Mouse (Mus musculus): ENCODE data around the gene Gm13539. TPM values are rescaled to one million over a fixed set of nuclear protein-coding genes. Genes with fewer than 3 reads are reported as not detected.
"Not testable (repeated sequence)": the region's sequence is repeated elsewhere in the genome, so short reads cannot be mapped to it uniquely, and the experiment has no call there.

Gm13539 gene
- not detected in 3 replicates for total RNA-seq (2017)

DNA sequence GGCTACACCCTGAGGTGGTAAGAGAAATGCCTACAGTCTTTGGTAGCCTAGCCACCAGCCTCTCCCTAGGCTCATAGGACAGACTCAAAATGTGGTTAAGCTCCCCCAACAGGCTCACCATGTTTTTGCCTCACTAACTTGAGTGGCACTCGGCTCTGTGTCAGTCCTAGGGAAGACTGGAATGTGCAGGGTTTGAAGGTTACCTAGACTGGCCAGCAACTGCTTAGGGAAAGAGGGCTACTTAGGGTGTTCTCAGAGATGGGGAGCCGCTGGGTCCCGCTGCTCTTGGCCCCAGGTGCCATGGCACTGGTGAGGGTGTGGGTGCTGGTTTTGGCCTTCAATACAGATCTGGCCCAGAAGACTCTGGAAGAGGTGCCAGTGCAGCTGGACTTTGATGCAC lies at the start of gene Gm13539:
Gene Gm13539, plus strand, starts transcription at position 301 of the 400 bp plus-strand sequence.
- no peak for ATAC-seq (replicated peaks; ENCODE audit: insufficient number of reproducible peaks, low FRiP score, low TSS enrichment, poor library complexity, severe bottlenecking)

DNA sequence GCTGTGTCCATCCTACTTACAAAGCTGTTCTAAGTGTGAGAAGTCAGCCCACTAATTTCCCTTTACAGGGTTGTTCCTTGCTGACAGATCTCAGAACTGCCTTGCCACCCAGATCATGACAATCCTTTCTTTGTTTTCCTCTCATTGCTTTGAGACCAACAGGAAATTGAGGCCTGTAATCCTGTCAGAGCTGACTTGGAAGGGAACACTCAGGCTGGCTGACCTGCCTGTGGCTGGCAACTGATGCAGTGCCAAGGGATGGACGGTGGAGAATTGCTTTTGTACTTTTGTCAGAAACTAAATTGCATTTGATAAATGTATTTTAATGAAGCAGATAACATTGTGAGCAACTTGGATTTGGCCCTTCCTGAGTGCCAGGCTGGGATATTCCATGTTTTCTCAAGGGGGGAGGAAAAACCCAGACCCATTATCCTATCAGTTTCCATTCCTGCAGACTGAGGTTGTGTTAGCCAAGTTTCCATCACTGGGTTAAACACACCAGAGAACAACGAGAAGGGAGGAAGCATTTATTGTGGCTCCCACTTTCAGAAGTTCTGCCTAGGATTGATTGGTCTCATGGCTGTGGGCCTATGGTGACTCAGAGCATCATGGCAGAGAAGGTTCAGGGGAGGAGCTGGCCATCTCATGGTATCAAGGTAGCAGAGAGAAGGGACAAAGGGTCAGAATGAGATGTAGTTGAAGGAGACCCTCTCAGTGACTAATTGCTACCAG lies 48.7 kb upstream of the Gm13539 start:
- ATAC-seq (replicated peaks; ENCODE audit: insufficient number of reproducible peaks, low FRiP score, low TSS enrichment, poor library complexity, severe bottlenecking): no peak

DNA sequence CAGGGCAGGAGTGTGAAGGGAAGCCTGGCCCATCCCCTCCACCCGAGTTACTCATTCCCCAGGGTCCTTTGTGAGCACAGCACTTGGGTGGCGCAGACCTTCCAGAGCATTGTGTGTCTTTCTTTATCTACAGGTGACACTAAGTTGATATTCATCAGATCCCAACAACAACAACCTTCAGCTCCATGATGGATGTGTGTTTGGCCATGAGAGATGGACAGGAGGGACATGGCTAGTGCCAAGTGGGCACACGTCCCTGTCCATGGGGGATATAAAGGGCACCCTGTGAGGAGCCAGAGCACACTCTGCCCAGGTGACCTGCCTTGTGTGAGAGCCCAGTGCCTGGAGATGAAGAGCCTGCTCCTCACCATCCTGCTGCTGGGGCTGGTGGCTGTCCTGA lies 45.3 kb upstream of the Gm13539 start, which contains the start of gene Obp2b:
Gene Obp2b, plus strand, starts transcription at position 301 of the 400 bp plus-strand sequence.
- not testable (repeated sequence) for ATAC-seq (replicated peaks; ENCODE audit: insufficient number of reproducible peaks, low FRiP score, low TSS enrichment, poor library complexity, severe bottlenecking)

DNA sequence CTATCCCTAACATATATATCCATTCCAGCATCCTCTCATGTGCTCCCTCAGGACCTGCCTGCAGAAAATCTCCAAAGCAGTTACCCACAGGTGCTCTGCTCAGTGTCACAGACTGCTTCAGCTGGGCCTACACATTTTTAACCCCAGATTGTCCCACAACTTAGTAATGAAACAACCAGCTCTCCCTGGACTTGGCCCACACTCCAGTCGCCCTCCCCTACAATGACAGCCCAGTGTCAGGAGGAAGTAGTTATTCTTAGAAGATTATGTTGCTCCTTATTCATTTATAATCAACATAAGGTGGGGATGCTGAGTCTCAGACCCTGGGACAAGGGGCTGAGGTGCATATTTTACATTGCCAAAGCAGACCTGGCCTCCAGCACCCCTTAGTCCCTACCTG lies 40.4 kb upstream of the Gm13539 start:
- ATAC-seq (replicated peaks; ENCODE audit: insufficient number of reproducible peaks, low FRiP score, low TSS enrichment, poor library complexity, severe bottlenecking): no peak

DNA sequence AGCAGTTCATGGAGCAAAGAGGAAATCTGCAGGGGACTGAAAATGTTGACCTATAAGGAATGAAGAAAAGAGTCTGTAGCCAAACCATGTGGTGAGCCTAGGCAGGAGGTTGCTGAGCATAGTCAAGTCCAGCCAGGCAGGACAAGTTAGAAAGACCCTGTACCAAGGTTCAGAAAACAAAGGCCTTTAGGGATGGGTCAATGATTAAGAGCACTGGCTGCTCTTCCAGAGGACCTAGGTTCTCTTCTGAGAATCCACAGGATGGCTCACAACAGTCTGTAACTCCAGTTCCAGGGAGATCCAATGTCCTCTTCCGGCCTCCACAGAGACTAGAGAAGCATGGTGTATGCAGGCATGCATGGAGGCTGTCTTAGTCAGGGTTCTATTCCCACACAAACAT lies 27.9 kb upstream of the Gm13539 start:
- no peak for ATAC-seq (replicated peaks; ENCODE audit: insufficient number of reproducible peaks, low FRiP score, low TSS enrichment, poor library complexity, severe bottlenecking)

DNA sequence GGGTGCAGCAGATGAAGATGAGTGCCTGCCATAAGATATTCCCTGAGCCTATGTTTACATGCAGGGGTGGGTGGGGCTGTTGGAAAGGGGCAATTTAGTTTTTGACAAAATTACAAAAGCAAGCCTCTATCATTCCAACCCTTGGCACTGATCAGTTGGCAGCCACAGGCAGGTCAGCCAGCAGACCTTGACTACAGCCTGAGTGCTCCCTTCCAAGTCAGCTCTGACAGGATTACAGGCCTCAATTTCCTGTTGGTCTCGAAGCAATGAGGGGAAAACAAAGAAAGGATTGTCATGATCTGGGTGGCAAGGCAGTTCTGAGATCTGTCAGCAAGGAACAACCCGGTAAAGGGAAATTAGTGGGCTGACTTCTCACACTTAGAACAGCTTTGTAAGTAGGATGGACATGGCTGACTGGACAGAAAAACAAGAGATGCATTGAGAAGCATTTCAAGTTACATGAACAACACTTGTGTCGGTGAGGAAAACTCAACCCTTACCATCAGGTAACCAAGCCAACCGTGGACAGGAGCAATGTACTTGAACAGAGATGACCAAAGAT lies 23.9 kb upstream of the Gm13539 start:
- no peak for ATAC-seq (replicated peaks; ENCODE audit: insufficient number of reproducible peaks, low FRiP score, low TSS enrichment, poor library complexity, severe bottlenecking)

DNA sequence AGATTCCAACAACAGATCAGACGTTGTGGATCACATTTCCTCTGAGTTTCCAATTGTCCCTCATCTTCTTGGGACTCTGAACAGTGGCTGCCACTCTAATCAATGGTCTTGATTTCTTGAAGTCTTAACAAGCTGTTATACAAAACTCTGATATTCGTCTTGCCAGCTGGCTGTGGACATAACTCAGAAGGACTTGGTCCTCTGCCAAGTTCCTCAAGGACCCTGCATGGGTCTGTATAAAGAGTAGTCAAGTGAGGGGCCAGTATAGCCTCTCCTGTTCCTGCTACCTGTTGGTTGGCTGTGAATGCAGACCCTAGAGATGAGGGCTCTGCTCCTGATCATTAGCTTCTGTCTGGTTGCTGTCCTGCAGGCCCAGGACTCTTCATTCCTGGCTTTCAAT lies 16.8 kb upstream of the Gm13539 start, which contains the start of gene Lcn3:
Gene Lcn3, plus strand, starts transcription at position 301 of the 400 bp plus-strand sequence.
- no peak for ATAC-seq (replicated peaks; ENCODE audit: insufficient number of reproducible peaks, low FRiP score, low TSS enrichment, poor library complexity, severe bottlenecking)

DNA sequence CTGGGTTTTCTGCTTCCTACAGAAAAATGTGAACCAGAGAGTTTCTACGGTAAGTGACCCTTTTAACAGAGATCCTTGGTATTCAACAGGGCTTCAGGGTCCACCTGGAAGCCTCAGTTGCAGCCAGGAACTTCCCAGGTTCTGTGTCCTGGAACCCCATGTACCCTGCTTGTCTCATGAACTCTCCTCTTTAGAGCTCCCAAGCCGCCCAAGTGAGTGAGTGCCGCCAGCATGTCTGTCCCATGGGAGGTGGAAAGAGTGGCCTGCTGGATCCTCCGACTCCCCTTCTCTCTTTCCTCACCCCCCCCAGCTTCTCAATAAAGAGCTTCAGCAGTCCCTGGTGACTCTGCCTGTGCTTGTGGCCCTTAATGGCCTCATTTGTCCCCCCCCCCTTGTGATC lies 14.3 kb upstream of the Gm13539 start:
- no peak for ATAC-seq (replicated peaks; ENCODE audit: insufficient number of reproducible peaks, low FRiP score, low TSS enrichment, poor library complexity, severe bottlenecking)

DNA sequence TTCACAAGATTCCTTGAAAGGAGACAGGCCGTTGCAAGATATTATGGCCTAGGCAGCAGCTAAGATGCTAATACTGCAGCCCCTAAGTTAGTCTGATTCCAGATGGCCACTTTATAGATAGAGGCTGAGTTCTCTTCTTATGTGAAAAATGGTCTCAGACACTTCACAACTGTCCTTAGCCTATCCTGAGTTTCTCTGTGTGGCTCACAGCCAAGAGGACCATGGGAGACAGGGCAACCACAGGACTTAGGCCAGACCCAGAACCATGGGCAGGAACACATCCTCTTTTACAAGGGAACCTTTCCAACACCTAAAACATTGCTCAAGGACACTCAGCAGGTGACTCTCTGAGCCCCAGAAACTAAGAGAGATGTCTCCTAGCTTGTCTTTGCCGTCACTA lies 8.6 kb upstream of the Gm13539 start:
- no peak for ATAC-seq (replicated peaks; ENCODE audit: insufficient number of reproducible peaks, low FRiP score, low TSS enrichment, poor library complexity, severe bottlenecking)

DNA sequence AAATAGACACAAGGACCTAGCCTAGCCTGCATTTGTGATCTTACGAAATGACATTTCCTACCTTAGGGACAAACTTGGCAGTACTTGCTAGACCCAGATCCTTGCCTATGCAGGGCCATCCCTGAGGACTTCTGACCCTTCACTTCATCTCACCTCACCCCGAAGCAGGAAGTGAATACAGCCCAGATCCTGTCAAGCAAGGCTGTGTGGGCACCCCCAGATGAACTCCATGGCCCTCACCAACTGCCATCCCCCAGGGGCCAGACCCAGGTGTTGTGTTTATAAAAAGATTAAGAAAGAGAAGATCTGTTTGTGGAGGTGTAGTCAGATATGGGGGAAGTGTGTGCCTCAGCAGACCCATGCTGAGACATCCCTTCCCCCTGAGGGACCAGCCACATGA lies 7.4 kb upstream of the Gm13539 start:
- ATAC-seq (replicated peaks; ENCODE audit: insufficient number of reproducible peaks, low FRiP score, low TSS enrichment, poor library complexity, severe bottlenecking): no peak

DNA sequence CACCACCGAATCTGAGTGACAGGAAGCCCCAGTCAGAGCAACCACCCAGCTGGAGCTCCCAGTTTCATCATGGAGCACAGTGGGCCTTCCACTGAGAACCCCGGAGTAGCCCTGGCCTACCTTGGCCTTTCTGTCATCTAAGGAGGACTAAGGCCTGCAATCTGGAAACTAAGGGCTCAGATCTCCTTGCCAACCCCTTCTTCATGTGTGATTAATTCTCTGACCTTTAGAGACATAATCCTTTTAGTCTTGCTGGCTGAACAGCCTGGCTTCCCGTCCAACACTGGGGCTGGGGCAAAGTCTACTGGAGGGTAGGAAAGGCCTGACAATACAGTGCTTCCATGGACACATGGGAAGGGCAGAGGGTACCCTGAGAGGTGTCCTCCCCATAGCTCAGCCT lies 6.1 kb upstream of the Gm13539 start:
- ATAC-seq (replicated peaks; ENCODE audit: insufficient number of reproducible peaks, low FRiP score, low TSS enrichment, poor library complexity, severe bottlenecking): no peak

DNA sequence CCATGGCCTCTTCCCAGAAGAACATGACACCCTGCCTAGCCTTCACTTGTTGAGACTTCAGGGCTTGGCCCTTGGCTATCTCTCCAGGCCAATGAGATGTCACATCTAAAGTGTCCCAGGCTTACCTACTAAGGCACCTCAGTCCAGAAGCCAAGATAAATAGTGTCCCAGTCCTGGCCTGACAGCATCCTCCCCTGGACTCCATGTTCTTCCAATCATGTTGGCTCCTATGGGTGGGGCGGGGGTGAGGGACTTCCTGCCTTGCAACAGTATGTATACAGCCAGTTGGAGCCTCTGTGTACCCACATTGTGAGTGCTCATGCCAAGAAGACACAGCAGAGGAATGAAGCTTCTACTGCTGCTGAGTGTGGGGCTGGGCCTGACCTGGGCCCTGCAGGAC lies 5.3 kb upstream of the Gm13539 start, which contains the start of gene Lcn11:
Gene Lcn11, plus strand, starts transcription at position 301 of the 400 bp plus-strand sequence.
- no peak for ATAC-seq (replicated peaks; ENCODE audit: insufficient number of reproducible peaks, low FRiP score, low TSS enrichment, poor library complexity, severe bottlenecking)

DNA sequence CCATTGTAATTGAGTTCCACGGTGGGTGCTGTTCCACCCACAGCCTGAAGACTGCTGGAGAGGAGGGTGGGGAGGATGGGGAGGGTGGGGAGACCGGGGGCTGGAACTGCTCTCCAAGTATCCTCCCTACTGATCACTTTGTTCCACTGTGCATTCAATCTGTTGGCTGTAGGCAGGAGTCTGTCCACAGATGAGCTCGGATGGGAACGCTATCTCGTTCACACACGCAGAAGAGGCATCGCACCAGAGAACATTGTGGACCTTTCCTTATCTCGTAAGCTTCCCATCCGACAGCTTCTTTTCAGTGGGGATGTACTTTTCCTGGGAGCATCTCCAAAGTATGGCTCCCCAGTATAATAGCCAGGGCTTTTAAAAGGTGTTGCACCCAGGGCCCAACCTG lies 3.0 kb upstream of the Gm13539 start:
- ATAC-seq (replicated peaks; ENCODE audit: insufficient number of reproducible peaks, low FRiP score, low TSS enrichment, poor library complexity, severe bottlenecking): no peak

DNA sequence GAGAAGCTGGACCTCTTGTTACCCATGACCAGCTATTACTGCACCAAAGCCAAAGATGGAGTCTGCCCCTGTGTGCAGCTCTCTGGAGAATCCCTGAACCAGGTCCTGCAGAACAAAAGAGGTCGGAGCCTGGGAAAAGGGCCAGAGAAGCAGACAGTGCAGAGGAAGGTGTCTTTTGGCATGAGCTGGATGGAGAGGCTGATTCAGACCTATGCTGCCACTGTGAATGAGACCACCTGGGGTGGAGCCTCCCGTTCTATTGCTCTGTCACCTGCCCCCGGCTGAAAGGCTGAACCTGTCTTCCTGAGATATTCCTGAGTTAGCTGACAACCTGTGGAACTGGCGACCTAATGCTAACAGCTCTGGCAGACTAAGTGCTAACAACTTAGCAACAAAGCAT lies 1.1 kb upstream of the Gm13539 start:
- ATAC-seq (replicated peaks; ENCODE audit: insufficient number of reproducible peaks, low FRiP score, low TSS enrichment, poor library complexity, severe bottlenecking): no peak

DNA sequence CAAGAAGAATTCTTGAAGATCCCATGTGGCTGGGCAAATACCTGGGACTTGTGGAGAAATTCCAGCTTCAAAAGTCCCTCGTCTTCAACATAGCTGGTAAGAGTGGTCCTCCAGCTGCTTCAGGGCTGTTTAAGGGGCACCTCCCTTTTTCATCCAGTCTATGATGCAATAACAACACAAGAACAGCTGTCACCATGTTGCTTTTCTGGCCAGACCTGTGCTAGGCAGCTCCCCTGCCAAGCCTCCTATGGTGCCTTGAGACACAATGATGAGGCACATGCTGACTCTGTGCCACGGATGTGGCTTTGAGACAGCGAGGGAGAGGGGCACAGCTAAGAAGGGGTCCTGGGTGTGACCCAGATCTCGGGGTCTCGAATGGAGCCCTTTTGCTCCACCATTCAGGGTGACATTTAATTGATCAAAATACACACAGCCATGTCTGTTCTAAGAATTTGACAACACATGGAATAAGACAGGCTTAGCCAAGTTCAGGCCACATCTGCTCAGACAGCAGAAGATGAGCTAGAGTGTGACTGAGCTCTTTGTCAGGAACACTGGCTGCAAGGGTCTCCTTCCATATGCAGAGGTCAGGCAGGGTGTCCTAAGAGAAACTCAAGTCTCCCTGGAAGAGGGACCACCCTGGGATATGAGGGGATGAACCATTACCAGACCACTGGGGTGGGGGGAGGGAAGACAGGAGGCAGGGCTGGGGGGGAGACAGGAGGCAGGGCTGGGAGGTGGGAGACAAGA lies 3.7 kb downstream of the Gm13539 start:
- no peak for ATAC-seq (replicated peaks; ENCODE audit: insufficient number of reproducible peaks, low FRiP score, low TSS enrichment, poor library complexity, severe bottlenecking)

DNA sequence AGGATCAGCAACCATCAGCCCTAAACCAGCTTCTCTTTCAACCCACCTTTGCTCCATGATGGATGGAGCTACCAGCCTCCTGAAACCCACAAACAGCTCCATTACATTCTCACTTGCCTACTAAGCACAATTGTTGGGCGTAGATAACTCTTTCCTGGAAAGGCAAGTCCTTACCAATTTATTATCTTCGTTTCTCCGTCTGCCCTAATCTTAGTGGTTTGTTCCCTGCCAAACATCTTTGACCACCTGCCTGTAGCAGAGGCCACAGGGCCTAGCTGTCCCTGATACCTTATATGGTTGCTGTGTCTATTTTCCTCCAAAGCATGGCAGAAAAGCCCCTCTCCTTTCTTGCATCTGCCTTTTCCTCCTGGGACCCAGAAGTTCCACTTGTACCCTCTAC lies 7.0 kb downstream of the Gm13539 start:
- no peak for ATAC-seq (replicated peaks; ENCODE audit: insufficient number of reproducible peaks, low FRiP score, low TSS enrichment, poor library complexity, severe bottlenecking)

DNA sequence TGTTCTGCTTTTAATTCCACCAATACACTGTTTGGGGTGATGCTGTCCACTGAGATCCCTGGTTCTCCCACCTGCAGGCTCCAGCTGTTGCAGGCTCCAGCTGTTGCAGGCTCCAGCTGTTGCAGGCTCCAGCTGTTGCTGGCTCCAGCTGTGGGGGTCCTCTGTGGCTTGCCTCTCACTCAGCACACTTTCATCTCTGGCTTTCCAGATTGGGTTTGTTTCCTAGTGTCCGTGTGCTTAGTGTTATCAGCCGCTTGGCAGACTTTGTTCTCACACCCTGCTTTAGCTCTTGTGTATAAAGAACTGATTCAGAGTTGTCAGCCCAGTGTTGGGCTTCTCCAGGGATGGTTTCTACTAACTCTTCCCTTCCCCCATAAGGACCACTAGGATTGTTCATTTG lies 15.6 kb downstream of the Gm13539 start:
- ATAC-seq (replicated peaks; ENCODE audit: insufficient number of reproducible peaks, low FRiP score, low TSS enrichment, poor library complexity, severe bottlenecking): no peak

DNA sequence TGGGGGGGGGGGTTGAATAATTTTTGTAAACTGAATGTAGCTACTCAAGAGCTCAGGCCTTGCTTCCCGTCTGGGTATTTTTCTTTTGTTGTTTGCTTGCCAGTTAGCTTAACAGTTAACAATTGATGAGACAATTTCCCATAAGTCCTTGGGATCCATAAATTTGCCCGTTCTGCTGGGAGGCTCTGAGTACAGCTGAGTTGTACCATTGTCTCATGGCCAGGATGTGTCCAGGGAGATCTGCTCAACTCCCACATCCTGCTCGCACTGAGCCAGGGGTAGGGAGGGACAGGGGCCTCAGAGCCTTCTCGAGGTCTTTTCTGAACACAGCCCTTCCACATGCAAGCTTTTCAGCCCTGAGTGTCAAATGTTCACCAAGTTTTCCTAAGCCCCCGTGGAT lies 16.0 kb downstream of the Gm13539 start:
- ATAC-seq (replicated peaks; ENCODE audit: insufficient number of reproducible peaks, low FRiP score, low TSS enrichment, poor library complexity, severe bottlenecking): no peak

DNA sequence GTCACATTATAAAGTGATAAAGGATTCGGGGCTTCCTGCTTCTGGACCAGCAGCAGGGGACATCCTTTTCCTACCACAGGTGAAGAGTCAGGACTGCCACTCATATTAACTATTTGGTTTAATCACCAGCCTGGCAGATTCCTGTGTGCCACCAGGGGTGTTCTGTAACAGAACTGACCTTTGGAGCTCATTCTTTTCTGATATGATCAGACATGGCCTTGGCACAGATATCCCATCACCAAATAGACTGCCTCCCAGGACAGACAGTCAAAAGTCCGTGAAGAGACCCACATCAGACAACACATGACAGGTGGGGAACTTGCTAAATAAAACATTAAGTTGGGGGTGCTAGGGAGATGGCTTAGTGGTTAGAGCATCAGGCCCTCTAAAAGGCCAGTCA lies 29.7 kb downstream of the Gm13539 start:
- ATAC-seq (replicated peaks; ENCODE audit: insufficient number of reproducible peaks, low FRiP score, low TSS enrichment, poor library complexity, severe bottlenecking): no peak

DNA sequence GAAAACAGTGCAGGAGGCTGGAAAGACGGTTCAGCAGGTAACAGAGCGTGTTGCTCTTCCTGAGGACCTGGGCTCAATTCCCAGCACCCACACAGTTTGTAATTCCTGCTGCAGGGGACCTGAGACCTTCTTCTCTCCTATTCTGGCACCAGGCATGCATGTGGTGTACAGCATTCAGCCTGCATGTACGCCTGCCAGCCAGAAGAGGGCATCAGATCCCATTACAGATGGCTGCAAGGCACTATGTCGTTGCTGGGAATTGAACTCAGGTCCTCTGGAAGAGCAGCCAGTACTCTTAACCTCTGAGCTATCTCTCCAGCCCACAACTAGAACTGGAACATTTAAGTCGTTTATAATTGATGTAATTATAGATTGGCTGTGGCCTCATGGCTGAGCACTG lies 31.3 kb downstream of the Gm13539 start:
- ATAC-seq (replicated peaks; ENCODE audit: insufficient number of reproducible peaks, low FRiP score, low TSS enrichment, poor library complexity, severe bottlenecking): no peak

Measured in monocyte, adult 5-6 weeks (primary cell).